Mouse (Mus musculus) layer of hippocampus, adult 2 months (tissue): ENCODE measurements at regions not wholly inside any gene's neighbourhood (a gene's known extent, or its start where the extent isn't known, plus 50 kb on each side); places are given as distances from the start of the nearest gene placed in this dataset.
A peak's percentile ranks its signal among the peaks of the same experiment; 100 is the strongest.

Source experiments
- DNase-seq, 2 experiments: peaks; one replicate each; pipeline ENCODE4 v3.0.0; 2022; ENCODE audit warnings: low spot score in 2 of 2
- H3K27ac ChIP-seq: fragments of 200-600 bp; 2 replicates; pipeline ENCODE4 v1.8.1; 2022
- H3K4me3 ChIP-seq: fragments of 200-600 bp; 2 replicates; pipeline ENCODE4 v1.8.1; 2022; ENCODE audit warnings: mild to moderate bottlenecking
- CTCF ChIP-seq: fragments of 200-600 bp; conservative IDR thresholded peaks from 2 replicates; pipeline ENCODE4 v1.8.1; 2022; ENCODE audit warnings: antibody characterized with exemption, mild to moderate bottlenecking, moderate library complexity

- Histone ChIP-seq H3K4me3 (no peak overlapping the region), H3K27ac (no peak overlapping the region)
- no peak for TF ChIP-seq CTCF
- no peak for DNase-seq
Measured at GRCm38 (mm10) chr10:100685748-100686147, 95.5 kb downstream of the 1700017N19Rik start.

- Histone ChIP-seq H3K4me3 (no peak overlapping the region), H3K27ac (no peak overlapping the region)
- no peak for DNase-seq
- no peak for TF ChIP-seq CTCF
Measured at GRCm38 (mm10) chr10:100695944-100696343, 105.7 kb downstream of the 1700017N19Rik start.

GRCm38 (mm10) chr10:100699206-100699605 is 108.9 kb downstream of the 1700017N19Rik start:
- no peak overlapping the region for H3K27ac ChIP-seq
- no peak for DNase-seq
- no peak overlapping the region for H3K4me3 ChIP-seq
- TF ChIP-seq CTCF = no peak

DNA sequence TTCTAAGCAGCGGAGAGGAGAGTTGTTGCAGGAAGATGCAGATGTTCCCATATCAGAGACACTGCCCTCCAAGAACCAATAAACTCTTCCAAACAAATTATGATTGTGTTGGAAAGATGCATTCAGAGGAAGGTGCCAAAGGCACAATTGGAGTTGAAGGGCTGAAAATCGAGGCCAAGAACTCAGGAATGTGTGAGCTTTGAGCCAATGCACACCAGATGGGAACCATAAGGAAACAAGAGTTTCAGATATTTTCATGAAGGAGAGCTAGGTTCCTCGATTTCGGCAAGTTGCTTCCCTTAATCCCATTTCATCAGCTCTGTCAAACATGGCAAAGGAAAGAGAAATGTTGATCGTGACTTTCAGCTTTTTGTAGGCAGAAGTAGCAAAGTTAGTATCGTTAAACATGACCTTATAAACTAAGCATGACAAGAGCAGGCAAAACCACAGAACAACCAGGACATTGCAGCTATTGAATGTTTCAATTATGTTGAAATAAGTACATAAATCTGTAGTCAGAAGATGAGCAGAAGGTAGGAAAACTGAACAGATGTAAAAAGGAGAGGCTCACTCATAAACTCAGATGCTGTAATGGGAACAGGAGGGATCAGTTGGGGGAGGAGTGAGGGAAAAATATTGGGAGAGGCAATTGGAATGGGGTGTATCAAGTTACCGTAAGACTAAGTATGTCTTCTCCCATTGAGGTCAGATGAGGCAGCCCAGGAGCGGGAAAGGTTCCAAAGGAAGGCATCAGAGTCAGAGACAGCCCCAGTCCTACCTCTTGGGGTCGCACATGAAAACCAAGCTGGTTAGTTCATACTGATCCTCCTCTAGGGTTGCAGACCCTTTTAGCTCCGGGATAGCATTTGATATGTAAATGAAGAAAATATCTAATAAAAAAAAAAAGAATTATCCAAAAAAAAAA is 110.3 kb downstream of the 1700017N19Rik start:
- DNase-seq = peak; percentile 12 to 41
- no peak overlapping the region for H3K4me3 ChIP-seq
- TF ChIP-seq CTCF = no peak
- no peak overlapping the region for H3K27ac ChIP-seq

GRCm38 (mm10) chr10:100701938-100702337 is 111.7 kb downstream of the 1700017N19Rik start:
- TF ChIP-seq CTCF = no peak
- DNase-seq = no peak
- Histone ChIP-seq H3K4me3 (no peak overlapping the region), H3K27ac (no peak overlapping the region)

DNA sequence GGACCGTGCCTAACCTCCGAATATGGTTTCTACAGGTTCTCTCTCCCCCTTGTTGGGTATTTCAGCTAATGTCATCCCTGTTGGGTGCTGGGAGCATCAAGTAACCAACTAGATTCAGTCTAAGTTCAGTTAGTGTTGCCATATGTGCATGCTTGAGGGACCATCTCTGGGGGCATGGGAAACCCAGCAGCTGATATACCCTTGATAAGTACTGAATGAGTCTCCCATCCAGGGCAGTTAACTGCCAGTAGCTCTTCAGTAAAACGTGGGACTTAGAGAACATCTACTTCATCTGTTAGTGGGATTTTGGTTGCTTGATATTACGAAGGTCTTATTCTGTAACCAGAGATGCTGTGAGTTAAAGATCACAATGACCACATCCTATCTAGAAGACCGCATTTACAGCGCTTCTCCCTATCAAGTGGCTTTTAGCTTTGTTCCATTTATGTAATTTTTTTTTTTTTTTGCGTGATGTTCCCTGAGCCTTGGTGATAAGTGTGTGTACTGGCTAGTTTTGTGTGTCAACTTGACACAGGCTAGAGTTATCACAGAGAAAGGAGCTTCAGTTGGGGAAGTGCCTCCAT is 125.9 kb downstream of the 1700017N19Rik start:
- DNase-seq = no peak

GRCm38 (mm10) chr10:100718574-100718973 is 128.3 kb downstream of the 1700017N19Rik start:
- no peak for TF ChIP-seq CTCF
- H3K4me3 ChIP-seq = no peak overlapping the region
- H3K27ac ChIP-seq = no peak overlapping the region
- DNase-seq = no peak

More for the DNA sequence above, 125.9 kb downstream of the 1700017N19Rik start:
- no peak for TF ChIP-seq CTCF
- no peak overlapping the region for H3K4me3 ChIP-seq
- no peak overlapping the region for H3K27ac ChIP-seq

DNA sequence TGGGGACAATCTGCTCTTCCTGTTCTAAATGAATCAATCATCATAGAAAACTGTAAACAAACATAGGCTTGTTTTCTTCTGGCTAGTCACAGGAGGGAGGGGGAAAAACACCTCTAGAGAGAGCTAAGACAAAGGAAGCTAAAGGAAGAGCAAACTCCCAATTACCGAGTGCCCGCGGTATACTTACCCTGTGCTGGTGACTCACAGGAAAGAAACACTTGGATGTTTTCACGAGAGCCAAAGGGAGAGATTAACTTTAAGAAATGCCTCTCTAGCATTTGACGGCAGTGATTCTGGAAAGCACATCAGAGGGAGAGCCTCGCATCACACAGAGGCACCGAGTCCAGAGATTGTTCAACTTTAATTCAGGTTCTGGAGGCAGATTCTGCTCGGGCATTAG is 151.0 kb downstream of the 1700017N19Rik start:
- no peak for DNase-seq
- Histone ChIP-seq H3K4me3 (peak overlapping the region; percentile 22; the same call in 1 of the 2 replicates), H3K27ac (no peak overlapping the region)
- TF ChIP-seq CTCF = no peak

- peak; percentile 57 to 84 for DNase-seq
- no peak overlapping the region for H3K27ac ChIP-seq
- peak; percentile 97 for TF ChIP-seq CTCF
- no peak overlapping the region for H3K4me3 ChIP-seq
Measured at GRCm38 (mm10) chr10:100742065-100742464, 151.8 kb downstream of the 1700017N19Rik start.

GRCm38 (mm10) chr10:100746151-100746550 is 155.9 kb downstream of the 1700017N19Rik start:
- no peak for DNase-seq

GRCm38 (mm10) chr10:100754957-100755356 is 164.7 kb downstream of the 1700017N19Rik start:
- no peak for TF ChIP-seq CTCF
- DNase-seq = no peak
- H3K27ac ChIP-seq = no peak overlapping the region
- H3K4me3 ChIP-seq = no peak overlapping the region

More at GRCm38 (mm10) chr10:100746151-100746550, 155.9 kb downstream of the 1700017N19Rik start:
- H3K4me3 ChIP-seq = no peak overlapping the region
- no peak overlapping the region for H3K27ac ChIP-seq
- no peak for TF ChIP-seq CTCF

DNA sequence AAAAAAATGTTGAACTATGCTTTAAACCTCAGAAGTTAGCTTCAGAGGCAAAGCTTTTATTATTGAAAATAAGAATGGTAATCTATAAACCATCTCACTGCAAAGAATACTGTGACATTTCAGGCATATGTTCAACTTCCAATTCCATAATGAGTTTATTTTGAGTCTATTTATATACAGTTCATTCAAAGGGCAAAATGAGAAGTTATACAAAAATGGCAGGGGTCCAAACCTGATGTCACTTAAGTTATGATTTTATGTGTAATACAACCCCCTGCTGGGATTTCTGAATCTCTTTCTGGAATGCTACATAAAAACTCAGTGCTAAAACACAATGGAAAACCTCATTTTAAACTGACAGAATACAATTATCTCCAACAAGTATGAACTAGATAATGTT is 184.0 kb downstream of the 1700017N19Rik start:
- DNase-seq = no peak
- TF ChIP-seq CTCF = no peak

GRCm38 (mm10) chr10:100792166-100792565 is 201.9 kb downstream of the 1700017N19Rik start:
- no peak overlapping the region for H3K27ac ChIP-seq
- TF ChIP-seq CTCF = no peak
- H3K4me3 ChIP-seq = no peak overlapping the region
- DNase-seq = peak; percentile 16 to 74

More for the DNA sequence above, 184.0 kb downstream of the 1700017N19Rik start:
- Histone ChIP-seq H3K27ac (no peak overlapping the region), H3K4me3 (no peak overlapping the region)
